Mouse (Mus musculus): ENCODE results near the gene Ifitm1. TPM values are rescaled to one million over a fixed set of nuclear protein-coding genes. Genes with fewer than 3 reads are reported as not detected.

The Ifitm1 gene
- polyA plus RNA-seq, 1 experiment from 2014 or later: 163 TPM

GRCm38 (mm10) chr7:140946980-140947379 lies 20.0 kb upstream of the Ifitm1 start:
- Histone ChIP-seq H3K4me1 (replicated peaks; ENCODE audit: insufficient read depth, low read length) (peaks cover 16% of the 10 kb centered on the region), H3K27ac (peak overlapping the region; percentile 47; the same call in 1 of the 2 replicates), H3K27me3 (ENCODE audit: insufficient read depth, low read length) (no peaks in the 10 kb centered on the region), H3K4me3 (replicated peaks; ENCODE audit: low read depth, low read length) (no peak overlapping the region), H3K36me3 (ENCODE audit: insufficient read depth, low read length) (0 out of 2 replicates have a peak, but pooled peaks cover 21% of the 10 kb centered on the region), H3K4me2 (ENCODE audit: low read length) (no peak overlapping the region), H3K9me3 (replicated peaks; ENCODE audit: low read length) (no peaks in the 10 kb centered on the region), H3K9ac (ENCODE audit: low read depth, low read length) (no peak overlapping the region)
- ATAC-seq (replicated peaks; ENCODE audit: low FRiP score, low read depth): no peak
- no peak for TF ChIP-seq CTCF (IDR thresholded peaks at IDR 0.05; ENCODE audit: low read depth)
- no peak for DNase-seq (ENCODE audit: low spot score)
- WGBS: 60% methylated on average over 7 of the region's 7 CpGs

GRCm38 (mm10) chr7:140948161-140948560 lies 18.9 kb upstream of the Ifitm1 start:
- WGBS: 86% methylated on average over 8 of the region's 8 CpGs
- H3K9me3 ChIP-seq (replicated peaks; ENCODE audit: low read length): no peaks in the 10 kb centered on the region

GRCm38 (mm10) chr7:140949255-140949654 lies 17.8 kb upstream of the Ifitm1 start:
- ATAC-seq (replicated peaks; ENCODE audit: low FRiP score, low read depth): no peak
- Histone ChIP-seq H3K9ac (ENCODE audit: low read depth, low read length) (no peak overlapping the region), H3K4me2 (ENCODE audit: low read length) (no peak overlapping the region), H3K27me3 (ENCODE audit: insufficient read depth, low read length) (no peaks in the 10 kb centered on the region), H3K4me3 (replicated peaks; ENCODE audit: low read depth, low read length) (no peak overlapping the region), H3K27ac (no peak overlapping the region), H3K4me1 (replicated peaks; ENCODE audit: insufficient read depth, low read length) (peaks cover 21% of the 10 kb centered on the region), H3K9me3 (replicated peaks; ENCODE audit: low read length) (no peaks in the 10 kb centered on the region), H3K36me3 (ENCODE audit: insufficient read depth, low read length) (0 out of 2 replicates have a peak, but pooled peaks cover 21% of the 10 kb centered on the region)
- 84% methylated on average over 6 of the region's 6 CpGs for WGBS
- no peak for TF ChIP-seq CTCF (IDR thresholded peaks at IDR 0.05; ENCODE audit: low read depth)
- no peak for DNase-seq (ENCODE audit: low spot score)

More at GRCm38 (mm10) chr7:140948161-140948560, 18.9 kb upstream of the Ifitm1 start:
- no peak overlapping the region for H3K27ac ChIP-seq
- H3K4me3 ChIP-seq (replicated peaks; ENCODE audit: low read depth, low read length): no peak overlapping the region
- DNase-seq (ENCODE audit: low spot score) (no peak), ATAC-seq (replicated peaks; ENCODE audit: low FRiP score, low read depth) (no peak)
- H3K9ac ChIP-seq (ENCODE audit: low read depth, low read length): no peak overlapping the region
- H3K36me3 ChIP-seq (ENCODE audit: insufficient read depth, low read length): 0 out of 2 replicates have a peak, but pooled peaks cover 21% of the 10 kb centered on the region
- no peak overlapping the region for H3K4me2 ChIP-seq (ENCODE audit: low read length)
- TF ChIP-seq CTCF (IDR thresholded peaks at IDR 0.05; ENCODE audit: low read depth): no peak
- no peaks in the 10 kb centered on the region for H3K27me3 ChIP-seq (ENCODE audit: insufficient read depth, low read length)
- peaks cover 16% of the 10 kb centered on the region for H3K4me1 ChIP-seq (replicated peaks; ENCODE audit: insufficient read depth, low read length)

- H3K27me3 ChIP-seq (ENCODE audit: insufficient read depth, low read length): no peaks in the 10 kb centered on the region
- H3K27ac ChIP-seq: peak within 1 kb of the TSS; percentile 52
- 0 out of 2 replicates have a peak, but pooled peaks cover 18% of the 10 kb centered on the region for H3K36me3 ChIP-seq (ENCODE audit: insufficient read depth, low read length)
- DNase-seq (ENCODE audit: low spot score) (no peak), ATAC-seq (replicated peaks; ENCODE audit: low FRiP score, low read depth) (no peak)
- H3K9me3 ChIP-seq (replicated peaks; ENCODE audit: low read length): no peaks in the 10 kb centered on the region
- TF ChIP-seq CTCF (IDR thresholded peaks at IDR 0.05; ENCODE audit: low read depth): no peak
- WGBS: 58% methylated on average over 16 of the region's 16 CpGs
- H3K4me3 ChIP-seq (replicated peaks; ENCODE audit: low read depth, low read length): no peak within 1 kb of the TSS
- no peak within 1 kb of the TSS; the same call in 1 of the 2 replicates for H3K4me2 ChIP-seq (ENCODE audit: low read length)
- 0 out of 2 replicates have a peak within 1 kb of the TSS, but pooled peaks have one; percentile 5 for H3K9ac ChIP-seq (ENCODE audit: low read depth, low read length)
- peaks cover 26% of the 10 kb centered on the region for H3K4me1 ChIP-seq (replicated peaks; ENCODE audit: insufficient read depth, low read length)
These were observed 17.0 kb upstream of the Ifitm1 start, which contains the start of gene Ifitm5 for GRCm38 (mm10) chr7:140949824-140950530. Gene Ifitm5 (minus strand): TSS chr7:140950291.

- Histone ChIP-seq H3K9ac (ENCODE audit: low read depth, low read length) (no peak overlapping the region), H3K27ac (peak overlapping the region; percentile 52), H3K9me3 (replicated peaks; ENCODE audit: low read length) (no peaks in the 10 kb centered on the region), H3K4me3 (replicated peaks; ENCODE audit: low read depth, low read length) (no peak overlapping the region), H3K27me3 (ENCODE audit: insufficient read depth, low read length) (no peaks in the 10 kb centered on the region), H3K4me2 (ENCODE audit: low read length) (no peak overlapping the region; the same call in 1 of the 2 replicates), H3K36me3 (ENCODE audit: insufficient read depth, low read length) (0 out of 2 replicates have a peak, but pooled peaks cover 17% of the 10 kb centered on the region), H3K4me1 (replicated peaks; ENCODE audit: insufficient read depth, low read length) (peaks cover 26% of the 10 kb centered on the region)
- DNase-seq (ENCODE audit: low spot score) (peak; percentile 46), ATAC-seq (replicated peaks; ENCODE audit: low FRiP score, low read depth) (no peak)
- 15% methylated on average over 8 of the region's 8 CpGs for WGBS
- TF ChIP-seq CTCF (IDR thresholded peaks at IDR 0.05; ENCODE audit: low read depth): no peak
These were observed 16.0 kb upstream of the Ifitm1 start for GRCm38 (mm10) chr7:140951051-140951450.

GRCm38 (mm10) chr7:140951765-140952164 lies 15.3 kb upstream of the Ifitm1 start:
- DNase-seq (ENCODE audit: low spot score) (no peak), ATAC-seq (replicated peaks; ENCODE audit: low FRiP score, low read depth) (no peak)
- Histone ChIP-seq H3K9ac (ENCODE audit: low read depth, low read length) (no peak overlapping the region), H3K36me3 (ENCODE audit: insufficient read depth, low read length) (0 out of 2 replicates have a peak, but pooled peaks cover 12% of the 10 kb centered on the region), H3K27me3 (ENCODE audit: insufficient read depth, low read length) (no peaks in the 10 kb centered on the region), H3K27ac (no peak overlapping the region), H3K4me2 (ENCODE audit: low read length) (no peak overlapping the region), H3K4me3 (replicated peaks; ENCODE audit: low read depth, low read length) (no peak overlapping the region), H3K4me1 (replicated peaks; ENCODE audit: insufficient read depth, low read length) (peaks cover 32% of the 10 kb centered on the region), H3K9me3 (replicated peaks; ENCODE audit: low read length) (no peaks in the 10 kb centered on the region)
- TF ChIP-seq CTCF (IDR thresholded peaks at IDR 0.05; ENCODE audit: low read depth): no peak
- WGBS: 54% methylated on average over 6 of the region's 6 CpGs

All from kidney, postnatal 0 days (tissue).